Comparison of ENCODE assay signal across 11 mouse cellular contexts in the genomic region with DNA sequence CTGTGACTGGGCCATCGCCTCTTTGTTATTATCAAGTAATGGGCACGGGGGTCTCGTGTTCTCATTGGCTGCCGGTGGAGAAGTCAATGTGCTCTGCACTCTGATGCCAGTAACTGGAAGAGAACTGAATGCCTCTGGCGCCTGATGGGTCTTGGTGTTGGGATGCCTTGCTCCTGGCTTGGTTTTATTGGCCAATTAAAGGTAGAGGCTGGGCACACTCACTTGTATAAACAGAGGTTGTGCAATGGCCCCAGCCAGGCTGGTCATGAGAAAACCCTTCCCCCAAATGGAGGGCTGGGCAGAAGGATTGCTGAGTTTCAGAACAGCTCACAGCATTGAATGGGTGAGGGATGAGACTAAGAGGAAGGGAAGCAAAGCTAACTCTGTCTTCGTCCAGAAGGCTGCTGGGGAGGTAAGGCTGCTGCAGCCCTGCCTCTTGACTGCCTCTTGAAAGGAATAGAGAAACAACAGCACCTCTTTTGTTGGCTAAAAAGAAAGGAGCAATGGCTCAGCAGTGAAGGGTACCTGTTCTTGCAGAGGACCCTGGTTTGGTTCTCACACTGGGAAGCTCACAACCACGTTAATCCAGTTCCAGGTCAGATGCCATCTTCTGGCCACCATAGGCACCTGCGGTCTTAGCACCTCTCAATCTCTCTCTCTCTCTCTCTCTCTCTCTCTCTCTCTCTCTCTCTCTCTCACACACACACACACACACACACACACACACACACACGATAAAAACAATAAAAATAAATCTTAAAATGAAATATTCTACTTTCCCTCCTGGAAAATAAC.
DNase-seq lines count a peak whose midpoint lies in the region; ATAC-seq and TF ChIP-seq lines count a peak whose summit lies in the region.
"Had no signal": no experiment of that assay in that cellular context is flagged by ENCODE, and none has a peak within 500 bp of the region (broad histone marks: within the 10 kb centered on the region; RNA-seq: fewer than 3 reads in every experiment).

No protein-coding gene starts in this region.

- H3K36me3 ChIP-seq in midbrain, postnatal 0 days (ENCODE audit: insufficient read depth, low read length): no peaks in the 10 kb centered on the region
- no peaks in the 10 kb centered on the region for H3K36me3 ChIP-seq in midbrain, embryonic 10.5 days
- no peaks in the 10 kb centered on the region for H3K36me3 ChIP-seq in liver, postnatal 0 days (replicated peaks; ENCODE audit: insufficient read depth, low read length)
- no peaks in the 10 kb centered on the region for H3K36me3 ChIP-seq in heart, embryonic 11.5 days (ENCODE audit: control insufficient read depth, insufficient read depth, low read length)

- no peak for TF ChIP-seq EP300 in liver, postnatal 0 days (IDR thresholded peaks at IDR 0.05; ENCODE audit: low read depth)

- no peak overlapping the region for H3K9ac ChIP-seq in midbrain, postnatal 0 days (replicated peaks; ENCODE audit: low read length, poor library complexity, severe bottlenecking)
- no peak overlapping the region for H3K9ac ChIP-seq in liver, postnatal 0 days (replicated peaks)
- H3K9ac ChIP-seq in heart, embryonic 11.5 days (ENCODE audit: low read depth, low read length): no peak overlapping the region

- no peak overlapping the region for H3K4me2 ChIP-seq in midbrain, postnatal 0 days (ENCODE audit: low read depth, low read length, poor library complexity, severe bottlenecking)
- no peak overlapping the region for H3K4me2 ChIP-seq in liver, postnatal 0 days (ENCODE audit: low read depth, low read length)
- H3K4me2 ChIP-seq in heart, embryonic 11.5 days: no peak overlapping the region

- H3K27me3 ChIP-seq in cerebellum, adult 2 months (ENCODE audit: control insufficient read depth, insufficient read depth, low read length): no peaks in the 10 kb centered on the region
- no peaks in the 10 kb centered on the region for H3K27me3 ChIP-seq in midbrain, postnatal 0 days (ENCODE audit: insufficient read depth, low read length)
- H3K27me3 ChIP-seq in midbrain, embryonic 10.5 days (ENCODE audit: low read depth, poor library complexity, severe bottlenecking): peaks cover 6% of the 10 kb centered on the region
- H3K27me3 ChIP-seq in liver, postnatal 0 days (ENCODE audit: insufficient read depth, low read length): no peaks in the 10 kb centered on the region
- no peaks in the 10 kb centered on the region for H3K27me3 ChIP-seq in heart, embryonic 11.5 days (ENCODE audit: control insufficient read depth, insufficient read depth, low read length)

- no peak for DNase-seq in cerebellum, adult 2 months
- no peak for DNase-seq in midbrain, postnatal 0 days (ENCODE audit: low spot score)
- no peak for DNase-seq in midbrain, embryonic 10.5 days (ENCODE audit: low spot score)
- no peak for DNase-seq in liver, postnatal 0 days
- DNase-seq in frontal cortex, postnatal 14 days (ENCODE audit: low spot score in 2 of 2): no peak
- DNase-seq: kidney, postnatal 25 days had no signal

- no peak overlapping the region for H3K27ac ChIP-seq in cerebellum, adult 2 months (ENCODE audit: insufficient read depth, low read length)
- H3K27ac ChIP-seq in midbrain, postnatal 0 days (ENCODE audit: low read depth, low read length): no peak overlapping the region
- H3K27ac ChIP-seq in midbrain, embryonic 10.5 days (replicated peaks): no peak overlapping the region
- no peak overlapping the region for H3K27ac ChIP-seq in liver, postnatal 0 days (ENCODE audit: low read depth)
- H3K27ac ChIP-seq in heart, embryonic 11.5 days (ENCODE audit: low read depth, low read length): no peak overlapping the region

- no peak for TF ChIP-seq POLR2A in cerebellum, adult 2 months (IDR thresholded peaks at IDR 0.05; ENCODE audit: borderline replicate concordance, insufficient read depth, low read length)

- peaks cover 6% of the 10 kb centered on the region for H3K4me1 ChIP-seq in cerebellum, adult 2 months (ENCODE audit: control insufficient read depth, insufficient read depth, low read length)
- no peaks in the 10 kb centered on the region for H3K4me1 ChIP-seq in midbrain, postnatal 0 days (ENCODE audit: insufficient read depth, low read length)
- H3K4me1 ChIP-seq in midbrain, embryonic 10.5 days: peaks cover 25% of the 10 kb centered on the region
- peaks cover 8% of the 10 kb centered on the region for H3K4me1 ChIP-seq in liver, postnatal 0 days (ENCODE audit: insufficient read depth)
- H3K4me1 ChIP-seq in heart, embryonic 11.5 days (ENCODE audit: control insufficient read depth, insufficient read depth, low read length): no peaks in the 10 kb centered on the region; the same call in 1 of the 2 replicates

- 72% methylated on average over 9 of the region's 9 CpGs for WGBS in cerebellum, adult 2 months
- WGBS in midbrain, postnatal 0 days: 83% methylated on average over 9 of the region's 9 CpGs
- WGBS in midbrain, embryonic 10.5 days: 86% methylated on average over 9 of the region's 9 CpGs
- WGBS in liver, postnatal 0 days (ENCODE audit: insufficient replicate concordance): 59% methylated on average over 9 of the region's 9 CpGs
- WGBS in heart, embryonic 11.5 days (ENCODE audit: insufficient replicate concordance): 82% methylated on average over 9 of the region's 9 CpGs

- ATAC-seq in cerebellum, adult (ENCODE audit: insufficient number of reproducible peaks, low FRiP score, low TSS enrichment): no peak
- ATAC-seq in midbrain, postnatal 0 days (ENCODE audit: low FRiP score): no peak
- ATAC-seq in common myeloid progenitor, adult 5-6 weeks (replicated peaks; ENCODE audit: low read depth, poor library complexity, severe bottlenecking): 0 out of 2 replicates have a peak, but pooled peaks have one; percentile 62
- ATAC-seq in liver, postnatal 0 days: peak; percentile 52; the same call in 1 of the 2 replicates
- no peak for ATAC-seq in heart, embryonic 11.5 days (replicated peaks; ENCODE audit: insufficient number of reproducible peaks, low FRiP score, low TSS enrichment)

- H3K9me3 ChIP-seq in midbrain, postnatal 0 days (ENCODE audit: low read length): no peaks in the 10 kb centered on the region
- H3K9me3 ChIP-seq in midbrain, embryonic 10.5 days (replicated peaks): no peaks in the 10 kb centered on the region
- H3K9me3 ChIP-seq in liver, postnatal 0 days (ENCODE audit: low read length): no peaks in the 10 kb centered on the region
- no peaks in the 10 kb centered on the region for H3K9me3 ChIP-seq in heart, embryonic 11.5 days (replicated peaks; ENCODE audit: control insufficient read depth, low read length)
- H3K9me3 ChIP-seq: megakaryocyte, embryonic 14.5 days had no signal

- no peak overlapping the region for H3K4me3 ChIP-seq in cerebellum, adult 2 months (replicated peaks; ENCODE audit: insufficient read depth, low read depth, low read length)
- H3K4me3 ChIP-seq in midbrain, postnatal 0 days (ENCODE audit: low read depth, low read length): no peak overlapping the region
- no peak overlapping the region for H3K4me3 ChIP-seq in midbrain, embryonic 10.5 days
- no peak overlapping the region for H3K4me3 ChIP-seq in liver, postnatal 0 days (ENCODE audit: low read depth, low read length)
- H3K4me3 ChIP-seq in heart, embryonic 11.5 days (ENCODE audit: low read depth, low read length): no peak overlapping the region
- H3K4me3 ChIP-seq: erythroblast, embryonic 14.5 days; megakaryocyte, embryonic 14.5 days had no signal

- peak; percentile 14; the same call in 1 of the 2 replicates for TF ChIP-seq CTCF in cerebellum, adult 2 months (IDR thresholded peaks at IDR 0.05; ENCODE audit: borderline replicate concordance, insufficient read depth, low read depth, low read length)
- peak; percentile 39 for TF ChIP-seq CTCF in midbrain, postnatal 0 days (IDR thresholded peaks at IDR 0.05)
- TF ChIP-seq CTCF in liver, postnatal 0 days (IDR thresholded peaks at IDR 0.05; ENCODE audit: low read depth): peak; percentile 27; the same call in 1 of the 2 replicates

Comparison
In these comparisons a context has a peak if more than half of its experiments do, and no peak if none do; other contexts are left out.
1. ATAC-seq: peak in common myeloid progenitor, adult 5-6 weeks (single experiment) and liver, postnatal 0 days (single experiment); none in cerebellum, adult (single experiment), midbrain, postnatal 0 days (single experiment) and heart, embryonic 11.5 days (single experiment).
2. Peak in every context shown above with its lines, with median percentiles within 50 percentile points of each other: CTCF ChIP-seq.